Mouse (Mus musculus): ENCODE measurements around the gene Lrrc15.

The Lrrc15 gene

GRCm38 (mm10) chr16:30280676-30281297, 2.3 kb downstream of the Lrrc15 start:
- in situ Hi-C loops (cut with MboI; ENCODE audit: low sequenced_read_pairs) = no loop called here

GRCm38 (mm10) chr16:30278406-30278805, 4.7 kb downstream of the Lrrc15 start:
- in situ Hi-C loops (cut with MboI; ENCODE audit: low sequenced_read_pairs) = no loop called here

DNA sequence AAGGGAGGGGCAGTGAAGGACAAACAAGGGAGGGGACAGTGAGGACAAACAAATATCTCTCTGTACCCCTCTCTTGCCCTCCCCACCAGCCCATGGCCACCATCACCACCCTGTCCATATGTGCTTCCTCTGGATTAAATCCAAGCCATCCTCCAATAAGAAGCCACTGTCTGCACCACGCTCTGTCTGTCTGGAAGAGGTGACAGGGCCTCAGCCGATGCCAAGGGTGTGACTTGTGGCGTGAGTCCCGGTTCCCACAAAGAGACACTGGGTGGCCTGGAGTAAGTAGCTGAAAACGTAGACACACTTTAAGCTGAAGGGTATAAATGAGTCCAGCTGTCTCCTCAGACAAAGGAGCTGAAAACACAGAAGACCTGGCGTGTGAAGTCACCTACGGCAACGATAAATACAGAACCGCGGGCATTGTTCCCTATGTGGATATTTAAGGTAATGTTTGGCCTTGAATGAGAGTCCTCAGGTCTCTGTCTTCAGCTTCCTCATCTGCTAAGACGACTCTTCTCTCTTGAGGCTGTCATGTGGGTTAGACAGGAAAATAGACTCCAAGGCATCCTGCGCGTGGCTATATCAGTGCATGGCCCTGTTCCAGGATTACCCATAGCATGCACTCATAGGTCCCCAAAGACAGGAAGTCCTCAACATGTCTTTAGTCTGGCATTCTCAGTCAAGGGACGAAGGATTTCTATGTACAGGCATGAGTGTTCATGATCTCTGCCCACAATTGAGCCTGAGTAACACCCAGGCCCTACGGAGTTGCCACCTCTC, 7.3 kb downstream of the Lrrc15 start:
- in situ Hi-C loops (cut with MboI; ENCODE audit: low sequenced_read_pairs) = no loop called here

DNA sequence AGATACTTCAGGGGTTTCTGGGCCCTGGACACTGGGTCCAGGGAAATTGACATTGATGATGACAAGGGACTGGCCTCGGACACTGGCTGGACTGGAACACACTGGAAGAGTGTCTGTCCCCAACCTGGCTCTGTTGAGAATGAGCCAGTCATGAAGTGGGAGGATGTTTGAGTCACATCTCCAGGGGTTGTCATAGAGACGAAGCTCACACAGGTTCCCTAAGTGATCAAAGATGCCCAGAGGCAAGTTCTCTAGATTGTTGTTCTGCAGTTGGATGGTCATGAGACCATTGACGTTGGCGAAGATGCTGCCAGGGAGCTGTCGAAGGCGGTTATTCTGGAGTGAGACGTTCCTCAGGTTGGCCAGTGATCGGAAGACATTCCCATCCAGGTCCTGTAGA, 10.0 kb downstream of the Lrrc15 start:
- in situ Hi-C loops (cut with MboI; ENCODE audit: low sequenced_read_pairs) = loop anchor here (25.0 kb wide), 1 partner anchor 789 kb away; no protein-coding TSS in a partner anchor

DNA sequence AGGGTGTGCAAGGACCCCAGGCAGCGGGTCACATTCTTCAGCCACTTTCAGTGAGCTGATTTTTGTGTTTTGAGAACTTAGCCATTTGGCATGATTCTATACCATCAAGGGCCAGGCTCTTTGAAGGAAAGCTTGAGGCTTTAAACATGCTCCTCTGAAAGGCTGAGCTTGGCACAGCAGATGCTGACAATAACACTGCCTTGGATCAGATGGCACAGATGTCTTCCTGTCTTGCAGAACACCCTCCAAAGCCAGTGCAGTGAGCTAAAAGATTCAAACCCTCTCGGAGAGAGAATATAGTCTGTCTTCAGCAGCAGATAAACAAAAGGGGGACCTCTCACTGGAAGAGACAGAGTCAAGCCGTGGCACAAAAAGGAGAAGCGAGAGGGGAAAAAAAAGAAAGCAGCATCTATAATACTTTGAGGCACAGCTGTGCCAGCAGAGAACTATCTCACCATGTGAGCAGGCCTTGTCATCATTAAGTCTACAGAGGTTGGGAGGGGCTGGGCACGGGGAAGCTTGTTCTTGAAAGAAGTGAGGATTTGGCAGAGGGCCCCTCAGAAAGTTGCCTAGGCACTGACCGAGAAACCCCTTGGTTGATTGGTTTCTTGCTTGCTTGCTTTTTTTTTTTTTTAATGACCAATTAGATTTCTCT, 11.0 kb downstream of the Lrrc15 start:
- in situ Hi-C loops (cut with MboI; ENCODE audit: low sequenced_read_pairs) = loop anchor here (25.0 kb wide), 1 partner anchor 790 kb away; no protein-coding TSS in a partner anchor

DNA sequence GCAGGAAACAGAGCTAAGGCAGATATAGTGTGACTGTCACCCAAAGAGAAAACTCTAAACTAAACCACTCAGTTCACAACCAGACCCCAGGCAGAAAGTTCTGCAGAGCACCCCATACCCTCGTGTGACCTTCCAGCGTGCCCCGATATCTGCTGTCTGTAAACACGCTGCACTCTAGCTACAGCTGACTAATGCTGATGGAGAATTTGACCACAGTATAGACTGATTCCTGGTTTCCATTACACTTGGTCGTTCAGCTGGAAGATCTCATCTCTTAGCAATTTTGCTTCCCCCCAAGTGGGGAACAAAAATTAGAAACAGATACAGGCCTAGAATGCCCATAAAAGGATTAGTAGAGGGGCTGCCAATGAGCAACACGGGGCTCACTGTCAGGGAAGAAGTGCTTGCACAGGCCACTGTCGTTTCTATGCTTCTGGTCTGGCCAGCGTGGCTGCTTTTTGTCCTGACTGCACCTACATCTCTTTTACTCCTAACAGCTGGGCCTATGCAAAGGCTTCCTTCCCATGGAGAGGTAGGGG, 11.8 kb downstream of the Lrrc15 start:
- in situ Hi-C loops (cut with MboI; ENCODE audit: low sequenced_read_pairs) = loop anchor here (25.0 kb wide), 1 partner anchor 791 kb away; no protein-coding TSS in a partner anchor

- in situ Hi-C loops (cut with MboI; ENCODE audit: low sequenced_read_pairs) = loop anchor here (10.0 to 25.0 kb wide), 2 partner anchors 247 to 795 kb away; no protein-coding TSS in a partner anchor
Observed at GRCm38 (mm10) chr16:30267359-30267758, 15.7 kb downstream of the Lrrc15 start, which contains the start of gene Cpn2. TSS of gene Cpn2 (minus strand) at chr16:30267499.

- in situ Hi-C loops (cut with MboI; ENCODE audit: low sequenced_read_pairs) = loop anchor here (10.0 to 25.0 kb wide), 2 partner anchors 248 to 796 kb away; no protein-coding TSS in a partner anchor
Observed at GRCm38 (mm10) chr16:30266561-30266960, 16.5 kb downstream of the Lrrc15 start.

DNA sequence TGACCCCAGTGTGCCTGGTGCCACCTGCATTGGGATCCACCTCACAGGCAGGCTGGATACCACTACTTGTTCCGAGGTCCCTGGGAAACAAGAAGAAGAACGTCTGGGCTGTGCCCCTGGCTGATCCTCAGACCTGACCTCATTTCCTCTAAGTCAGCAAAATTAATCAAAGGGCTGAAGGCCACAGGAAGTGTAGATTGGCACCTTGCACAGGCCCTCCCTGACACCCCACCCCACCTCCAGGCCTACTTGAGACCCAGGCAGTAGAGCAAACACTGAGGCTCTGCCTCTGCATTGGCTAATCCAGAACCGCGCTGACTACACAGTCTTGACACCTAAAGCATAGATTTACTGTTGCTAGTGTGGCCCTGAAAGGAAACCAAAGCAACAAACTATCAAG, 17.4 kb downstream of the Lrrc15 start:
- in situ Hi-C loops (cut with MboI; ENCODE audit: low sequenced_read_pairs) = loop anchor here (10.0 to 25.0 kb wide), 2 partner anchors 249 to 797 kb away; no protein-coding TSS in a partner anchor

GRCm38 (mm10) chr16:30263156-30263555, 19.9 kb downstream of the Lrrc15 start:
- in situ Hi-C loops (cut with MboI; ENCODE audit: low sequenced_read_pairs) = loop anchor here (10.0 to 25.0 kb wide), 2 partner anchors 252 to 799 kb away; no protein-coding TSS in a partner anchor

GRCm38 (mm10) chr16:30262664-30263063, 20.4 kb downstream of the Lrrc15 start:
- in situ Hi-C loops (cut with MboI; ENCODE audit: low sequenced_read_pairs) = loop anchor here (10.0 to 25.0 kb wide), 2 partner anchors 252 to 800 kb away; no protein-coding TSS in a partner anchor

DNA sequence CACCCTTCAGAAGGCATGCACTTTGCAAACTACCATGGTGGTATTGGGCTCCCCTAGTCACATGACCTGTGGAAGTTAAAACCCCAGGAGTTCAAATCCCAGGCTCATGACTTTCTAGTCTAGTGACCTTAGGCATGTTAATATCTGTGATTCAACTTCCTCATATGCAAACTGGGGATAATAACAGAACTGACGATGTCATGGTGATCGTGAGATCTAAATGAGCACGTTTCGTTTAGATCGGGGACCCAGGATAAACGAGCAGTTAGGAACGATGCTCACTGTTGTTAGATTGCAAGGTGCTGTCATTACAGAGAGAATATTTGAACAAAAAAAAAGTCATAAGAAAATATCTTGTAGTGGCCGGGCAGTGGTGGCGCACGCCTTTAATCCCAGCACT, 20.9 kb downstream of the Lrrc15 start:
- in situ Hi-C loops (cut with MboI; ENCODE audit: low sequenced_read_pairs) = loop anchor here (10.0 to 25.0 kb wide), 2 partner anchors 253 to 800 kb away; no protein-coding TSS in a partner anchor

DNA sequence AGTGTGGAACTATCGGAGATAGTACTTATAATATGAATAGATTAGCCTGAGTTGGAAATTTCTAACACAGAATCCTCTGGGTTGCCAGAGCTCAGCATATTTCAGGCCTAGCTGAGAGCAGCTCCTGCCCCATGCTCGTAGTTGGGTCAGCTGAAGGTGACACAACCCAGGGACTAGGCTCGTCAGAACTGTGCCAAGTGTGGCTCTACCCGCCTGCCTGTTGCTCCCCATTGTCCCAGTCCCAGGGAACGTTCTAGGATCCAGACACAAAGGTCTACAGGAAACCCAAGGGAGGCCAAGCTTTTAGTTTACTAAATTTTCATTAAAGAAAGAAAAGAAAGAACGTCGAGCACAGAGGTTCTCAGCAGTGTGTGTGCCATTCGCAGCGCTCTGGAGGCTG, 21.7 kb downstream of the Lrrc15 start:
- in situ Hi-C loops (cut with MboI; ENCODE audit: low sequenced_read_pairs) = loop anchor here (10.0 to 25.0 kb wide), 2 partner anchors 253 to 801 kb away; no protein-coding TSS in a partner anchor

- in situ Hi-C loops (cut with MboI; ENCODE audit: low sequenced_read_pairs) = loop anchor here (10.0 to 25.0 kb wide), 2 partner anchors 255 to 802 kb away; no protein-coding TSS in a partner anchor
Observed at GRCm38 (mm10) chr16:30260012-30260635, 22.9 kb downstream of the Lrrc15 start.

DNA sequence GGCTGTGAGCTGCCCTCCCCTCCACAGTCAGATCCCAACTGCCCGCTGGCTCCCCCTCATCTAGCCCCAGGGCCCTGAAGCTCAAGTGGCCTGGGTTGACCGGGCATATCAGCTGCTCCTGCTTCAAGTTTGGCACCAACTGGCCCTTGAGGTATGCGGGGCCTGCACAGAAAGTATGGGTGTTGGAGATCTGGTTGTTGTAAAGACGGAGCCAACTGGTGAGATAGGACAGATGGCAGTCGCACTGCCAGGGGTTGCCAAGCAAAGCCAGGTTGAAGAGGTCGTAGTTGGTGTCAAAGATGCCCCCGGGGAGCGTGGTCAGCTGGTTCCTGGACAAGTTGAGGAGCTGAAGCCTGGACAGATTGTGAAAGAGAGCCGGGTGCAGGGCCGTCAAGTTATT, 23.6 kb downstream of the Lrrc15 start:
- in situ Hi-C loops (cut with MboI; ENCODE audit: low sequenced_read_pairs) = loop anchor here (25.0 kb wide), 1 partner anchor 803 kb away; no protein-coding TSS in a partner anchor

- in situ Hi-C loops (cut with MboI; ENCODE audit: low sequenced_read_pairs) = loop anchor here (25.0 kb wide), 1 partner anchor 804 kb away; no protein-coding TSS in a partner anchor
Observed at GRCm38 (mm10) chr16:30258441-30258840, 24.6 kb downstream of the Lrrc15 start.

DNA sequence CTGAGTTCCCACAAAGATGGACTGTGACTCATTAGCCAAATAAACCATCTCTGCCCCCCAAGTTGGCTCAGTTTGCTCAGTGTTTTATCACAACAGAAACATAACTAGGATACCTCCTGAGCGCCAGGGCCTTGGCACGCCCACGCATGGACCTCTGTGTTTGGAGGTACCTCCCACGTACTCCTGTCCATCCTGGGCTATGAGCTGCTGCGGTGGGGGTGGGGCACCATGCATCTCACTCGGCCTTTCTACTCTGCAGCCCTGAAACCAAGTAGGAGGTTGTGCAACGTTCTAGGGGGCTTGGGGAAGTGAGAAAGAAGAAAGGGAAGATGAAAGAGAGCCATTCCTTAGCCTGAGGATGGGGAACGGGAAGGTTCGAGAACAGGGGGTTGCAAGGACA, 25.3 kb downstream of the Lrrc15 start:
- in situ Hi-C loops (cut with MboI; ENCODE audit: low sequenced_read_pairs) = loop anchor here (25.0 kb wide), 1 partner anchor 805 kb away; no protein-coding TSS in a partner anchor

DNA sequence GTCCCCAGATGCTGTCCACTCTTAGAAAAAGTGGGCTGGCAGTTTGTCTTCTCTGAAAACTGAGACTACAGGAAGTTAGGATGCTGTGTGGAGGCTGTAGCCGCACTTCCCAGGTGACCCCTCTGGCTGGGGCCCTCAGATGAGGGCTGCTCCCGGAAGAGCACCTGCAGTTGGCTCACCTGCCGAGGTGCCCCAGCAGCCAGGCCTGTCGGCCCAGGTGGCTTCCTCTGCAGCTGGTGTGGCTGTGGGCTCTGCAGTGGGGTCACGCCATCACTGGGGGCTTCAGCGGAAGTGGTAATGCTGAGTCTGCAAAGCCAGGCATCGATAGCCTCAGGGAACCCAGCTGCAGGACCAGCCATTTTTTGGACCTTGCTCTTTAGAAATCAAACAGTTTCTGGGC, 28.0 kb downstream of the Lrrc15 start:
- in situ Hi-C loops (cut with MboI; ENCODE audit: low sequenced_read_pairs) = loop anchor here (25.0 kb wide), 1 partner anchor 807 kb away; no protein-coding TSS in a partner anchor

DNA sequence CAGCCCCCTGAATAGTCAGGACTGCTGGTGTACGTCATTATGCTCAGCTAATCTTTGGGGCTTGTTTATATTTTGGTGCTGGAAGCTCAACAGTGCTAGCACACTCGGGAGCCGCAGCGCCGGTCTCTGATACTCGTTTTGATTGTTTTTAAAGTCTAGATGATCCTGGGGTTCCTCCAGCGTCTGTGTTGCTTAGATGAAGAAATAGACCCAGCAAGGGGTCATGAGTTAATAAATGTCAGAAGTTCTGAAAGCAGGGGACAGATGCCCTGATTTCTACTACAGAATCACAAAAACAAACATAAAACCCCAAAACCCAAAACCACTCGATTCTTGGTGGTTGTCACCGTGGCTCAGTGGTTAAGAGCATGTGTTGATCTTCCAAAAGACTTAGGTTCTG, 29.2 kb downstream of the Lrrc15 start:
- in situ Hi-C loops (cut with MboI; ENCODE audit: low sequenced_read_pairs) = loop anchor here (25.0 kb wide), 1 partner anchor 808 kb away; no protein-coding TSS in a partner anchor

DNA sequence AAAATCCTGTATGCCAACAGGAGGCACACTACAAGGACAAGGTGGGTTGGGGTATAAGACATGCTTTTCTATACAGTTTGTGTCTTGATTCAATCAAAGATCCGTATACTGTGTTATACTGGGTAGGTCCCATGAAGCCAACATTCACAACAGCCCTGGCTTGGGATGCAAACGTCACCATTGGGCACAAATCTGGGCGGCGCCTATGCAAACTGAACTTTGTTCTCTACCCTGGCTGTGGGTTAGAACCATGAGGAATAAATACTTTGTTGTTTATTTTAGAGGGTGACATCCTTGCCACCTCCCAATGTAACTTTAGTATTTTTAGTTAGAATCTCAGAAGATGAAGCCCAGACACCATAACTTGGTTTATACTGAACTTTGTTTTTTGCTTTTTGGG, 29.7 kb downstream of the Lrrc15 start:
- in situ Hi-C loops (cut with MboI; ENCODE audit: low sequenced_read_pairs) = loop anchor here (25.0 kb wide), 1 partner anchor 809 kb away; no protein-coding TSS in a partner anchor

Measured in CH12F3 (cell line).